Mouse (Mus musculus): ENCODE measurements around the gene 1110008P14Rik. TPM values are rescaled to one million over a fixed set of nuclear protein-coding genes. Genes with fewer than 3 reads are reported as not detected.

The 1110008P14Rik gene
- 23.0 TPM for total RNA-seq (2023)

GRCm38 (mm10) chr2:32381775-32382223 lies at the start of gene 1110008P14Rik:
TSS of gene 1110008P14Rik (minus strand) at chr2:32381938.

GRCm38 (mm10) chr2:32395484-32395945 lies 13.8 kb upstream of the 1110008P14Rik start, which contains the start of gene Ptges2:
TSS of gene Ptges2 (plus strand) at chr2:32395896.

GRCm38 (mm10) chr2:32387706-32388490 lies 6.2 kb upstream of the 1110008P14Rik start, which contains the start of gene Lcn2:
TSS of gene Lcn2 (minus strand) at chr2:32388252.

GRCm38 (mm10) chr2:32353007-32353542 lies 28.7 kb downstream of the 1110008P14Rik start, which contains the start of gene Dnm1:
TSS of gene Dnm1 (minus strand) at chr2:32353338.

GRCm38 (mm10) chr2:32352151-32353006 lies 29.4 kb downstream of the 1110008P14Rik start, which contains the start of gene Ciz1:
TSS of gene Ciz1 (plus strand) at chr2:32352327.

Other genes starting within 250 kb of the 1110008P14Rik start
- gene Prrc2b, start 230.9 kb downstream of the 1110008P14Rik start, total RNA-seq (2023): 147 TPM
- gene Pomt1, start 145.3 kb downstream of the 1110008P14Rik start, total RNA-seq (2023): 12.8 TPM
- 103 TPM for gene Uck1, start 121.8 kb downstream of the 1110008P14Rik start, total RNA-seq (2023)
- gene Golga2, start 94.6 kb downstream of the 1110008P14Rik start, total RNA-seq (2023): 49.5 TPM
- 72.3 TPM for gene Swi5, start 93.9 kb downstream of the 1110008P14Rik start, total RNA-seq (2023)
- gene Ciz1, start 29.6 kb downstream of the 1110008P14Rik start, total RNA-seq (2023): 137 TPM
- not detected for gene Dnm1, start 28.6 kb downstream of the 1110008P14Rik start, total RNA-seq (2023)
- 2.4 TPM for gene Lcn2, start 6.3 kb upstream of the 1110008P14Rik start, total RNA-seq (2023)
- 8.5 TPM for gene Ptges2, start 14.0 kb upstream of the 1110008P14Rik start, total RNA-seq (2023)
- gene Naif1, start 68.5 kb upstream of the 1110008P14Rik start, total RNA-seq (2023): 4.7 TPM
- gene Slc25a25, start 69.5 kb upstream of the 1110008P14Rik start, total RNA-seq (2023): 65.7 TPM
- 137 TPM for gene Fam102a, start 153.4 kb upstream of the 1110008P14Rik start, total RNA-seq (2023)
- 63.7 TPM for gene Dpm2, start 188.9 kb upstream of the 1110008P14Rik start, total RNA-seq (2023)
- 0.89 TPM for gene Pip5kl1, start 192.9 kb upstream of the 1110008P14Rik start, total RNA-seq (2023)
- gene 9430097D07Rik, start 193.7 kb upstream of the 1110008P14Rik start, total RNA-seq (2023): not detected
- gene St6galnac4, start 205.2 kb upstream of the 1110008P14Rik start, total RNA-seq (2023): 21.0 TPM
- 2.3 TPM for gene St6galnac6, start 217.8 kb upstream of the 1110008P14Rik start, total RNA-seq (2023)
- gene Ak1, start 239.8 kb upstream of the 1110008P14Rik start, total RNA-seq (2023): not detected

All from CD8-positive naive resting alpha-beta T cell, adult 57 days (primary cell).